Mouse (Mus musculus): ENCODE measurements around the gene Ppp2r5a. TPM values are rescaled to one million over a fixed set of nuclear protein-coding genes. Genes with fewer than 3 reads are reported as not detected.

Gene Ppp2r5a
- polyA plus RNA-seq, 1 experiment = 73.2 TPM

- no peak for DNase-seq
- H3K27ac ChIP-seq (ENCODE audit: insufficient read depth, low read depth, low read length) = no peak overlapping the region
- no peaks in the 10 kb centered on the region for H3K36me3 ChIP-seq (ENCODE audit: control insufficient read depth, insufficient read depth, low read length)
- H3K4me3 ChIP-seq (ENCODE audit: insufficient read depth, low read depth, low read length) = no peak overlapping the region
- peaks cover 5% of the 10 kb centered on the region; the same call in 1 of the 2 replicates for H3K4me1 ChIP-seq (ENCODE audit: control insufficient read depth, insufficient read depth, low read length)
- H3K27me3 ChIP-seq (replicated peaks; ENCODE audit: control insufficient read depth, insufficient read depth, low read length) = no peaks in the 10 kb centered on the region
- TF ChIP-seq POLR2A (IDR thresholded peaks at IDR 0.05; ENCODE audit: low read depth, low read length) (no peak), CTCF (conservative IDR thresholded peaks at IDR 0.05; ENCODE audit: insufficient read depth, insufficient read length, low read depth, low read length) (no peak)
- 76% methylated on average over 10 of the region's 10 CpGs for WGBS
Measured at GRCm38 (mm10) chr1:191384786-191385430, 18.2 kb downstream of the Ppp2r5a start.

GRCm38 (mm10) chr1:191381955-191382736 is 20.9 kb downstream of the Ppp2r5a start:
- Histone ChIP-seq H3K27me3 (replicated peaks; ENCODE audit: control insufficient read depth, insufficient read depth, low read length) (no peaks in the 10 kb centered on the region), H3K4me3 (ENCODE audit: insufficient read depth, low read depth, low read length) (no peak overlapping the region), H3K27ac (ENCODE audit: insufficient read depth, low read depth, low read length) (no peak overlapping the region), H3K4me1 (ENCODE audit: control insufficient read depth, insufficient read depth, low read length) (peaks cover 8% of the 10 kb centered on the region; the same call in 1 of the 2 replicates), H3K36me3 (ENCODE audit: control insufficient read depth, insufficient read depth, low read length) (no peaks in the 10 kb centered on the region)
- TF ChIP-seq POLR2A (IDR thresholded peaks at IDR 0.05; ENCODE audit: low read depth, low read length) (no peak), CTCF (conservative IDR thresholded peaks at IDR 0.05; ENCODE audit: insufficient read depth, insufficient read length, low read depth, low read length) (no peak)
- no peak for DNase-seq
- WGBS = 70% methylated on average over 11 of the region's 11 CpGs

GRCm38 (mm10) chr1:191380843-191381242 is 22.2 kb downstream of the Ppp2r5a start:
- Histone ChIP-seq H3K4me3 (ENCODE audit: insufficient read depth, low read depth, low read length) (no peak overlapping the region), H3K27me3 (replicated peaks; ENCODE audit: control insufficient read depth, insufficient read depth, low read length) (no peaks in the 10 kb centered on the region), H3K4me1 (ENCODE audit: control insufficient read depth, insufficient read depth, low read length) (peaks cover 8% of the 10 kb centered on the region; the same call in 1 of the 2 replicates), H3K27ac (ENCODE audit: insufficient read depth, low read depth, low read length) (no peak overlapping the region), H3K36me3 (ENCODE audit: control insufficient read depth, insufficient read depth, low read length) (no peaks in the 10 kb centered on the region)
- WGBS = 89% methylated on average over 3 of the region's 3 CpGs
- TF ChIP-seq POLR2A (IDR thresholded peaks at IDR 0.05; ENCODE audit: low read depth, low read length) (no peak), CTCF (conservative IDR thresholded peaks at IDR 0.05; ENCODE audit: insufficient read depth, insufficient read length, low read depth, low read length) (no peak)
- DNase-seq = no peak

- 0 out of 2 replicates have a peak, but pooled peaks cover 4% of the 10 kb centered on the region for H3K4me1 ChIP-seq (ENCODE audit: control insufficient read depth, insufficient read depth, low read length)
- H3K27me3 ChIP-seq (replicated peaks; ENCODE audit: control insufficient read depth, insufficient read depth, low read length) = no peaks in the 10 kb centered on the region
- H3K36me3 ChIP-seq (ENCODE audit: control insufficient read depth, insufficient read depth, low read length) = no peaks in the 10 kb centered on the region
- no peak overlapping the region for H3K27ac ChIP-seq (ENCODE audit: insufficient read depth, low read depth, low read length)
- no peak for DNase-seq
- no peak for TF ChIP-seq CTCF (conservative IDR thresholded peaks at IDR 0.05; ENCODE audit: insufficient read depth, insufficient read length, low read depth, low read length)
- TF ChIP-seq POLR2A (IDR thresholded peaks at IDR 0.05; ENCODE audit: low read depth, low read length) = no peak
- H3K4me3 ChIP-seq (ENCODE audit: insufficient read depth, low read depth, low read length) = no peak overlapping the region
- WGBS = 84% methylated on average over 2 of the region's 2 CpGs
Measured at GRCm38 (mm10) chr1:191378080-191378479, 25.0 kb downstream of the Ppp2r5a start.

GRCm38 (mm10) chr1:191375644-191375998 is 27.5 kb downstream of the Ppp2r5a start:
- Histone ChIP-seq H3K27me3 (replicated peaks; ENCODE audit: control insufficient read depth, insufficient read depth, low read length) (no peaks in the 10 kb centered on the region), H3K4me3 (ENCODE audit: insufficient read depth, low read depth, low read length) (no peak overlapping the region), H3K36me3 (ENCODE audit: control insufficient read depth, insufficient read depth, low read length) (peaks cover 2% of the 10 kb centered on the region; the same call in 1 of the 2 replicates), H3K27ac (ENCODE audit: insufficient read depth, low read depth, low read length) (no peak overlapping the region), H3K4me1 (ENCODE audit: control insufficient read depth, insufficient read depth, low read length) (0 out of 2 replicates have a peak, but pooled peaks cover 2% of the 10 kb centered on the region)
- TF ChIP-seq POLR2A (IDR thresholded peaks at IDR 0.05; ENCODE audit: low read depth, low read length) (no peak), CTCF (conservative IDR thresholded peaks at IDR 0.05; ENCODE audit: insufficient read depth, insufficient read length, low read depth, low read length) (no peak)
- WGBS = 79% methylated on average over 5 of the region's 5 CpGs
- no peak for DNase-seq

- TF ChIP-seq POLR2A (IDR thresholded peaks at IDR 0.05; ENCODE audit: low read depth, low read length) (no peak), CTCF (conservative IDR thresholded peaks at IDR 0.05; ENCODE audit: insufficient read depth, insufficient read length, low read depth, low read length) (no peak)
- 86% methylated on average over 10 of the region's 10 CpGs for whole genome bisulfite sequencing
- H3K4me3 ChIP-seq (ENCODE audit: insufficient read depth, low read depth, low read length) = no peak overlapping the region
- 0 out of 2 replicates have a peak, but pooled peaks cover 2% of the 10 kb centered on the region for H3K4me1 ChIP-seq (ENCODE audit: control insufficient read depth, insufficient read depth, low read length)
- H3K27me3 ChIP-seq (replicated peaks; ENCODE audit: control insufficient read depth, insufficient read depth, low read length) = no peaks in the 10 kb centered on the region
- peaks cover 2% of the 10 kb centered on the region; the same call in 1 of the 2 replicates for H3K36me3 ChIP-seq (ENCODE audit: control insufficient read depth, insufficient read depth, low read length)
- H3K27ac ChIP-seq (ENCODE audit: insufficient read depth, low read depth, low read length) = no peak overlapping the region
- no peak for DNase-seq
Measured at GRCm38 (mm10) chr1:191374993-191375643, 28.0 kb downstream of the Ppp2r5a start.

Data from kidney, adult 2 months (tissue).